In genomic region chr2:127787226-127787625, GRCm38 (mm10) we compare ENCODE assay signal across 28 mouse cellular contexts. TPM values are rescaled to one million over a fixed set of nuclear protein-coding genes. Genes with fewer than 3 reads are reported as not detected.
"Had no signal": no experiment of that assay in that cellular context is flagged by ENCODE, and none has a peak within 500 bp of the region (broad histone marks: within the 10 kb centered on the region; RNA-seq: fewer than 3 reads in every experiment).

No protein-coding gene starts in this region.

- H3K9ac ChIP-seq: heart, embryonic 13.5 days; heart, embryonic 15.5 days; hindbrain, embryonic 12.5 days; intestine, embryonic 15.5 days; limb, embryonic 12.5 days; liver, embryonic 13.5 days had no signal

- H3K4me3 ChIP-seq: gastrocnemius, adult 2 months; heart, adult 2 months; heart, embryonic 13.5 days; heart, embryonic 15.5 days; hindbrain, embryonic 12.5 days; intestine, embryonic 15.5 days; layer of hippocampus, adult 2 months; left cerebral cortex, adult 2 months; limb, embryonic 12.5 days had no signal

- H3K27me3 ChIP-seq: heart, embryonic 13.5 days; heart, embryonic 15.5 days; hindbrain, embryonic 12.5 days; intestine, embryonic 15.5 days; limb, embryonic 12.5 days; liver, embryonic 13.5 days had no signal

- H3K27ac ChIP-seq: gastrocnemius, adult 2 months; heart, adult 2 months; heart, embryonic 13.5 days; heart, embryonic 15.5 days; hindbrain, embryonic 10.5 days; hindbrain, embryonic 12.5 days; hindbrain, embryonic 14.5 days; intestine, embryonic 15.5 days; layer of hippocampus, adult 2 months; left cerebral cortex, adult 2 months; limb, embryonic 10.5 days; limb, embryonic 12.5 days; liver, embryonic 13.5 days had no signal

- H3K4me2 ChIP-seq: heart, embryonic 11.5 days; heart, embryonic 15.5 days; intestine, embryonic 15.5 days; liver, embryonic 11.5 days; liver, embryonic 13.5 days had no signal

- H3K9me3 ChIP-seq: heart, embryonic 13.5 days; heart, embryonic 15.5 days; hindbrain, embryonic 10.5 days; hindbrain, embryonic 12.5 days; intestine, embryonic 15.5 days; limb, embryonic 10.5 days; limb, embryonic 12.5 days; liver, embryonic 13.5 days had no signal

- H3K36me3 ChIP-seq: heart, embryonic 13.5 days; heart, embryonic 15.5 days; hindbrain, embryonic 10.5 days; hindbrain, embryonic 12.5 days; intestine, embryonic 15.5 days; limb, embryonic 10.5 days; limb, embryonic 12.5 days; liver, embryonic 13.5 days had no signal

- DNase-seq: gastrocnemius, adult 2 months; gastrocnemius, postnatal 10 days; gastrocnemius, postnatal 25 days; heart, adult 2 months; heart, postnatal 14 days; heart, postnatal 4 days; kidney, adult 18-20 months; kidney, adult 8-10 months; kidney, postnatal 10 days; kidney, postnatal 25 days; kidney, postnatal 4 days; liver; liver, embryonic 13.5 days had no signal

- ATAC-seq: hindbrain, embryonic 16.5 days; inflammation-experienced regulatory T-cells, adult 6 months; intestine, embryonic 15.5 days; intestine, postnatal 0 days had no signal

RNA-seq across cellular contexts. Expression of gene Acoxl, which starts 51.5 kb away (rescaled TPM):
- polyA plus RNA-seq: hindbrain, embryonic 14.5 days; liver, embryonic 13.5 days had no signal

RNA-seq across cellular contexts. Expression of gene Mall, which starts 57.5 kb away (rescaled TPM):
- polyA plus RNA-seq: inflammation-experienced regulatory T-cells, adult 6 months had no signal
